Mouse (Mus musculus) heart, embryonic 13.5 days (tissue): ENCODE data around the gene Tusc2. TPM values are rescaled to one million over a fixed set of nuclear protein-coding genes. Genes with fewer than 3 reads are reported as not detected.
A peak's percentile ranks its signal among the peaks of the same experiment; 100 is the strongest.

Experiments
- ATAC-seq: fragments of 200-750 bp; cut with Nextera tagmentation; 2 replicates; pipeline ENCODE4 v1.8.0; 2017; ENCODE audit warnings: moderate TSS enrichment; ENCODE audit not compliant: insufficient number of reproducible peaks, low FRiP score, low TSS enrichment; ENCODE audit errors: extremely low read depth
- H3K27ac ChIP-seq: fragments of 300-500 bp; sonication (generic); replicated peaks from 2 replicates; pipeline ENCODE4 v1.5.1; 2015; ENCODE audit warnings: moderate library complexity, mild to moderate bottlenecking, inconsistent platforms
- H3K27me3 ChIP-seq: fragments of 300-500 bp; sonication (generic); replicated peaks from 2 replicates; pipeline ENCODE4 v1.6.1; 2015; ENCODE audit warnings: mild to moderate bottlenecking, inconsistent platforms
- H3K36me3 ChIP-seq: fragments of 300-500 bp; sonication (generic); 2 replicates; pipeline ENCODE4 v1.6.1; 2015; ENCODE audit warnings: mild to moderate bottlenecking, inconsistent platforms
- H3K4me1 ChIP-seq: fragments of 300-500 bp; sonication (generic); 2 replicates; pipeline ENCODE4 v1.6.1; 2015; ENCODE audit warnings: inconsistent platforms
- H3K4me2 ChIP-seq: fragments of 300-500 bp; sonication (generic); 2 replicates; pipeline ENCODE4 v1.6.1; 2015; ENCODE audit warnings: inconsistent platforms, mild to moderate bottlenecking, moderate library complexity
- H3K4me3 ChIP-seq: fragments of 300-500 bp; sonication (generic); 2 replicates; pipeline ENCODE4 v1.5.1; 2015; ENCODE audit warnings: moderate library complexity, mild to moderate bottlenecking, inconsistent platforms
- H3K9ac ChIP-seq: fragments of 300-500 bp; sonication (generic); 2 replicates; pipeline ENCODE4 v1.6.1; 2015; ENCODE audit warnings: inconsistent platforms, mild to moderate bottlenecking, moderate library complexity
- H3K9me3 ChIP-seq: fragments of 300-500 bp; sonication (generic); 2 replicates; pipeline ENCODE4 v1.6.1; 2016; ENCODE audit warnings: inconsistent platforms
- WGBS: fragments of 180-500 bp; shearing (Covaris S2); methylation state at CpG from one replicate; pipeline ENCODE4 v1.1.7; 2015; ENCODE audit warnings: mixed read lengths; 5-methylcytosine and 5-hydroxymethylcytosine counted together
- polyA plus RNA-seq: library from polyadenylated mRNA; unstranded; fragments of >200 nt; fragmentation: Nextera tagmentation; extraction: Ambion mirVana; gene quantifications from 2 replicates; pipeline ENCODE4 v1.2.1, GENCODE M21; 2015

Tusc2 gene
- polyA plus RNA-seq: 44.5 and 51.6 TPM in 2 replicates

- H3K9me3 ChIP-seq: no peaks in the 10 kb centered on the region
- no peaks in the 10 kb centered on the region for H3K27me3 ChIP-seq
- peak within 1 kb of the TSS; percentile 94 for H3K9ac ChIP-seq
- ATAC-seq: peak; percentile 92
- H3K36me3 ChIP-seq: peaks cover 59% of the 10 kb centered on the region
- WGBS: under 1% methylated on average over 43 of the region's 46 CpGs
- H3K27ac ChIP-seq: peak within 1 kb of the TSS; percentile 76
- peak within 1 kb of the TSS; percentile 93 for H3K4me3 ChIP-seq
- peaks cover 49% of the 10 kb centered on the region for H3K4me1 ChIP-seq
- H3K4me2 ChIP-seq: peak within 1 kb of the TSS; percentile 90
Observed at GRCm38 (mm10) chr9:107563029-107563581, at the start of gene Tusc2. Gene Tusc2, plus strand, starts transcription at chr9:107563255.

GRCm38 (mm10) chr9:107514303-107514955 is 48.6 kb upstream of the Tusc2 start:
- H3K4me2 ChIP-seq: no peak overlapping the region
- H3K9ac ChIP-seq: no peak overlapping the region
- no peak overlapping the region for H3K27ac ChIP-seq
- H3K9me3 ChIP-seq: no peaks in the 10 kb centered on the region
- no peaks in the 10 kb centered on the region for H3K36me3 ChIP-seq
- no peak overlapping the region for H3K4me3 ChIP-seq
- 27% methylated on average over 14 of the region's 14 CpGs for WGBS
- H3K4me1 ChIP-seq: peaks cover 16% of the 10 kb centered on the region
- H3K27me3 ChIP-seq: peaks cover 19% of the 10 kb centered on the region; the same call in 1 of the 2 replicates
- ATAC-seq: no peak

- 66% methylated on average over 6 of the region's 6 CpGs for WGBS
- no peak for ATAC-seq
- Histone ChIP-seq H3K9ac (no peak overlapping the region), H3K27me3 (peaks cover 18% of the 10 kb centered on the region), H3K4me2 (no peak overlapping the region), H3K9me3 (no peaks in the 10 kb centered on the region), H3K36me3 (no peaks in the 10 kb centered on the region), H3K4me1 (peaks cover 24% of the 10 kb centered on the region), H3K4me3 (no peak overlapping the region), H3K27ac (no peak overlapping the region)
Observed at GRCm38 (mm10) chr9:107520331-107520730, 42.7 kb upstream of the Tusc2 start.

GRCm38 (mm10) chr9:107521190-107521589 is 41.9 kb upstream of the Tusc2 start:
- no peak for ATAC-seq
- H3K4me2 ChIP-seq: peak overlapping the region; percentile 61
- H3K27ac ChIP-seq: peak overlapping the region; percentile 61; the same call in 1 of the 2 replicates
- H3K4me1 ChIP-seq: peaks cover 24% of the 10 kb centered on the region
- no peaks in the 10 kb centered on the region for H3K9me3 ChIP-seq
- peaks cover 27% of the 10 kb centered on the region for H3K27me3 ChIP-seq
- H3K9ac ChIP-seq: peak overlapping the region; percentile 15; the same call in 1 of the 2 replicates
- H3K36me3 ChIP-seq: no peaks in the 10 kb centered on the region
- H3K4me3 ChIP-seq: no peak overlapping the region
- WGBS: 44% methylated on average over 5 of the region's 5 CpGs

- Histone ChIP-seq H3K27ac (peak overlapping the region; percentile 61), H3K27me3 (peaks cover 34% of the 10 kb centered on the region), H3K9me3 (no peaks in the 10 kb centered on the region), H3K4me1 (peaks cover 30% of the 10 kb centered on the region), H3K4me2 (peak overlapping the region; percentile 61), H3K36me3 (no peaks in the 10 kb centered on the region), H3K4me3 (peak overlapping the region; percentile 24), H3K9ac (peak overlapping the region; percentile 64)
- WGBS: 30% methylated on average over 25 of the region's 25 CpGs
- ATAC-seq: no peak
Observed at GRCm38 (mm10) chr9:107521711-107522399, 41.2 kb upstream of the Tusc2 start.

- Histone ChIP-seq H3K4me3 (peak overlapping the region; percentile 24; the same call in 1 of the 2 replicates), H3K4me1 (peaks cover 35% of the 10 kb centered on the region), H3K27me3 (peaks cover 39% of the 10 kb centered on the region), H3K4me2 (peak overlapping the region; percentile 61), H3K36me3 (no peaks in the 10 kb centered on the region), H3K27ac (peak overlapping the region; percentile 61; the same call in 1 of the 2 replicates), H3K9ac (peak overlapping the region; percentile 64), H3K9me3 (no peaks in the 10 kb centered on the region)
- ATAC-seq: no peak
- 29% methylated on average over 2 of the region's 2 CpGs for WGBS
Observed at GRCm38 (mm10) chr9:107522400-107522711, 40.7 kb upstream of the Tusc2 start.

- Histone ChIP-seq H3K27me3 (peaks cover 48% of the 10 kb centered on the region), H3K36me3 (no peaks in the 10 kb centered on the region), H3K9ac (peak overlapping the region; percentile 68), H3K9me3 (no peaks in the 10 kb centered on the region), H3K4me2 (peak overlapping the region; percentile 70), H3K4me1 (peaks cover 29% of the 10 kb centered on the region), H3K27ac (no peak overlapping the region), H3K4me3 (peak overlapping the region; percentile 45)
- ATAC-seq: peak; percentile 52
- 14% methylated on average over 44 of the region's 44 CpGs for WGBS
Observed at GRCm38 (mm10) chr9:107526198-107527026, 36.6 kb upstream of the Tusc2 start.

GRCm38 (mm10) chr9:107533791-107534407 is 29.2 kb upstream of the Tusc2 start, which contains the start of gene Tmem115:
Gene Tmem115, plus strand, starts transcription at chr9:107533945.
- peak; percentile 94 for ATAC-seq
- peaks cover 32% of the 10 kb centered on the region for H3K4me1 ChIP-seq
- peak within 1 kb of the TSS; percentile 93 for H3K9ac ChIP-seq
- no peaks in the 10 kb centered on the region; the same call in 1 of the 2 replicates for H3K27me3 ChIP-seq
- H3K36me3 ChIP-seq: peaks cover 19% of the 10 kb centered on the region
- H3K4me2 ChIP-seq: peak within 1 kb of the TSS; percentile 97
- under 1% methylated on average over 47 of the region's 48 CpGs for WGBS
- no peaks in the 10 kb centered on the region for H3K9me3 ChIP-seq
- peak within 1 kb of the TSS; percentile 77 for H3K27ac ChIP-seq
- peak within 1 kb of the TSS; percentile 89 for H3K4me3 ChIP-seq

GRCm38 (mm10) chr9:107534408-107535202 is 28.4 kb upstream of the Tusc2 start:
- peaks cover 26% of the 10 kb centered on the region for H3K36me3 ChIP-seq
- H3K9me3 ChIP-seq: no peaks in the 10 kb centered on the region
- peaks cover 32% of the 10 kb centered on the region for H3K4me1 ChIP-seq
- ATAC-seq: peak; percentile 7; the same call in 1 of the 2 replicates
- H3K27me3 ChIP-seq: no peaks in the 10 kb centered on the region; the same call in 1 of the 2 replicates
- under 1% methylated on average over 40 of the region's 40 CpGs for WGBS
- peak overlapping the region; percentile 89 for H3K4me3 ChIP-seq
- peak overlapping the region; percentile 93 for H3K9ac ChIP-seq
- H3K4me2 ChIP-seq: peak overlapping the region; percentile 97
- H3K27ac ChIP-seq: peak overlapping the region; percentile 77

GRCm38 (mm10) chr9:107538231-107538630 is 24.8 kb upstream of the Tusc2 start:
- H3K27me3 ChIP-seq: no peaks in the 10 kb centered on the region
- no peak overlapping the region for H3K4me2 ChIP-seq
- H3K4me1 ChIP-seq: peaks cover 51% of the 10 kb centered on the region
- no peaks in the 10 kb centered on the region for H3K9me3 ChIP-seq
- 87% methylated on average over 7 of the region's 7 CpGs for WGBS
- H3K36me3 ChIP-seq: peaks cover 34% of the 10 kb centered on the region
- no peak for ATAC-seq
- no peak overlapping the region for H3K9ac ChIP-seq
- no peak overlapping the region for H3K4me3 ChIP-seq
- no peak overlapping the region for H3K27ac ChIP-seq
